Mouse (Mus musculus) adrenal gland, postnatal 0 days (tissue): Measurements from ENCODE around the gene Pet117. TPM values are rescaled to one million over a fixed set of nuclear protein-coding genes. Genes with fewer than 3 reads are reported as not detected.

Experiments used
- polyA plus RNA-seq: library from polyadenylated mRNA; unstranded; fragments of >200 nt; fragmentation: Nextera tagmentation; extraction: Ambion mirVana; gene quantifications from 2 replicates; pipeline ENCODE4 v1.2.1, GENCODE M21; 2015

Pet117 gene
- 2.0 and 4.5 TPM in 2 replicates for polyA plus RNA-seq

DNA sequence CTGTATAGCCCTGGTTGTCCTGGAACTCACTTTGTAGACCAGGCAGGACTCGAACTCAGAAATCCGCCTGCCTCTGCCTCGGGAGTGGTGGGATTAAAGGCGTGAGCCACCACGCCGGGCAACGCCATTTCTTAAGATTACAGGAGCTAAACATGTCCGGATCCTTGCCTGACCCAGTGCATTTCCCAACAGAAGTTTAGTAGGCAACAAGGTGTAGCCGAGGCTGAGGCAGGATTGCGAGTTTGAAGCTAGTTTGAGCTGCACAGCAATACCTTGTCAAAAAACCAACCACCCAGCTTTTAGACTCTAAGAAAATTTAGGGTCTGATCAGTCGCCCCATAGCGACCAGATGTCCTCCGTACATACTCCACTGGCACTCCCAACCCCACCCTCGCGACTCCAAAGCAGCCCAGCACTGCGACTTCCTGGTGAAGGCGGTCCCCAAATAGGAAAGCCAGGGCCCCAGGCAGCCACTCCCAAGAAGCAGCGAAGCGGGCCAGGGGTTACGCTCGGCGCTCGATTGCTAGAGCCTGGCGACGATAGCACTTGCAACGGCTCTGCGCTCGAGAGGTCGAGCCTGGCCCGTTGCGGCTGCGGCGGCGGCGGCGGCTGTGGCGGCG lies at the start of gene Pet117, which contains the start of gene Kat14:
Gene Pet117 (plus strand): TSS at position 597 of the 620 bp plus-strand sequence.
Gene Kat14 (plus strand): TSS at position 584 of the 620 bp plus-strand sequence.

DNA sequence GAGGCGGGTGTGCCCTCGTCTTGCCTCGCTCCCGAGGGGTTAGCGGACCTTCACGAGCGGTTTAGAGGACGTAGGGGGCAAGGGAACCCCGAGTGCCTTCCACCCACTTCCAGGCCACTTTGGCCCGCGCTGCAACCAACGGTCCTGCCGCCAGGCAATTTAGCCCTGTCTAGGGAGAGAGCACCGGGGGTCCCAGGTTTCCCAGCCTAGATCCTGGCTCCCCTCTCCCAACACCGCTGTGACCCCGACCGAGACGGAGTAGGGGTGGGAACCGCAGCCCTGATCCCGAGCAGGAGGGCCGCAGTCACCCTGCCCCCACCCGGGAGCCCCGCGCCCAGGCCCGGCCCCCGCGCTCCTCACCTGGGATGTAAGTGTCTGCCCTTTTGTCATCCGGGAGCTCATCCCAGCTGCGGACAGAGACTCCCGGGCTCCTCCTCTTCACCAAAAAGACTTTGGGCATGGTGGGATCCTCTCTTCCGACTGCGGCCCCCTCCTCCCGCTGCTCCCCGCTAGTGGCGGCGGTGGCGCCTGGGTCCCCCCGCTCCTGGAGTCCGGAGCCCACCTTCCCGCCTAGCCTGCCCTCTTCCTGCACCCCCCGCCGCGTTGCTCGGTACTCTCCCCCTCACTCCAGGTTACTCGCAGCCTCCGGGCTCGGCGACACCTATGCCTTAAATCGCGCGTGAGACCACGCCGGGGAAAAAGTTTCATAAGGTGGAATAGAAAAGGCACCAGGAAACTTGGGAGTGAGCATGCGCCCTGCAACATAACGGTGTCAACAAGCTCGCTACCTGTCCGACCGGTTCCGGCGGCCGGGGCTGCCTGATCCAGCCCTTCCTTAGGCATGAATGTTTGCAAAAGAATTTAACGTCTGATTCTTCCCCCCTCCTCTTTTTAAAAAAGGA lies 37.1 kb upstream of the Pet117 start, which contains the start of gene Ovol2:
Gene Ovol2 (minus strand): TSS at position 746 of the 902 bp plus-strand sequence.

Other genes with a start within 250 kb of the Pet117 start
- gene Mgme1, start 98.3 kb upstream of the Pet117 start, polyA plus RNA-seq, result 13.5 and 23.7 TPM in 2 replicates
- 112 and 137 TPM in 2 replicates for gene Snx5, start 98.1 kb upstream of the Pet117 start, polyA plus RNA-seq
- gene Ovol2, start 36.9 kb upstream of the Pet117 start, polyA plus RNA-seq, result 0.08 and 0.18 TPM in 2 replicates
- 15.0 and 19.5 TPM in 2 replicates for gene Kat14, start within 50 bp of the Pet117 start, polyA plus RNA-seq
- gene Dzank1, start 158.4 kb downstream of the Pet117 start, polyA plus RNA-seq, result 1.4 and 3.1 TPM in 2 replicates
- 6.6 and 15.3 TPM in 2 replicates for gene Polr3f, start 158.7 kb downstream of the Pet117 start, polyA plus RNA-seq
- 50.3 and 53.3 TPM in 2 replicates for gene Rbbp9, start 181.9 kb downstream of the Pet117 start, polyA plus RNA-seq
- 50.5 and 72.9 TPM in 2 replicates for gene Sec23b, start 187.2 kb downstream of the Pet117 start, polyA plus RNA-seq
- 109 and 118 TPM in 2 replicates for gene Smim26, start 225.1 kb downstream of the Pet117 start, polyA plus RNA-seq
- 42.7 and 47.5 TPM in 2 replicates for gene Dtd1, start 230.9 kb downstream of the Pet117 start, polyA plus RNA-seq